Mouse (Mus musculus) lung, embryonic 14.5 days (tissue): ENCODE measurements around the gene Col25a1. TPM values are rescaled to one million over a fixed set of nuclear protein-coding genes. Genes with fewer than 3 reads are reported as not detected.
A peak's percentile ranks its signal among the peaks of the same experiment; 100 is the strongest.

Experiments
- ATAC-seq: fragments of 200-750 bp; cut with Nextera tagmentation; 2 replicates; pipeline ENCODE4 v1.8.0; 2017; ENCODE audit warnings: mild to moderate bottlenecking, moderate TSS enrichment, moderate library complexity; ENCODE audit not compliant: insufficient read depth
- DNase-seq: peaks from one replicate; pipeline ENCODE4 v3.0.0-alpha.2; 2015
- H3K27ac ChIP-seq: fragments of 300-500 bp; sonication (generic); 2 replicates; pipeline ENCODE4 v1.5.1; 2014; ENCODE audit warnings: low read depth, mild to moderate bottlenecking, moderate library complexity
- H3K27me3 ChIP-seq: fragments of 300-500 bp; sonication (generic); 2 replicates; pipeline ENCODE4 v1.6.1; 2014; ENCODE audit warnings: low read length, control low read depth; ENCODE audit not compliant: insufficient read depth
- H3K36me3 ChIP-seq: fragments of 300-500 bp; sonication (generic); 2 replicates; pipeline ENCODE4 v1.6.1; 2014; ENCODE audit warnings: control low read depth; ENCODE audit not compliant: insufficient read depth
- H3K4me1 ChIP-seq: fragments of 300-500 bp; sonication (generic); 2 replicates; pipeline ENCODE4 v1.6.1; 2014; ENCODE audit warnings: antibody characterized with exemption, control low read depth; ENCODE audit not compliant: insufficient read depth
- H3K4me2 ChIP-seq: fragments of 300-500 bp; sonication (generic); 2 replicates; pipeline ENCODE4 v1.6.1; 2014; ENCODE audit warnings: mild to moderate bottlenecking
- H3K4me3 ChIP-seq: fragments of 300-500 bp; sonication (generic); 2 replicates; pipeline ENCODE4 v1.5.1; 2014; ENCODE audit warnings: low read depth, low read length
- H3K9ac ChIP-seq: fragments of 300-500 bp; sonication (generic); 2 replicates; pipeline ENCODE4 v1.6.1; 2014
- H3K9me3 ChIP-seq: fragments of 300-500 bp; sonication (generic); 2 replicates; pipeline ENCODE4 v1.6.1; 2016; ENCODE audit warnings: low read depth, low read length, control low read depth
- CTCF ChIP-seq: IDR thresholded peaks from 2 replicates; pipeline ENCODE4 v1.5.1; 2016; ENCODE audit warnings: antibody characterized with exemption, low read depth
- WGBS: fragments of 180-500 bp; shearing (Covaris S2); extraction: QIAGEN DNeasy Blood & Tissue Kit; methylation state at CpG from one replicate; pipeline ENCODE4 v1.1.7; 2014; 5-methylcytosine and 5-hydroxymethylcytosine counted together
- polyA plus RNA-seq: library from polyadenylated mRNA; unstranded; fragments of >200 nt; fragmentation: Nextera tagmentation; extraction: Ambion mirVana; gene quantifications from 2 replicates; pipeline ENCODE4 v1.2.1, GENCODE M21; 2014

Gene Col25a1
- polyA plus RNA-seq, 1 experiment from 2014 or later, result 17.0 TPM

DNA sequence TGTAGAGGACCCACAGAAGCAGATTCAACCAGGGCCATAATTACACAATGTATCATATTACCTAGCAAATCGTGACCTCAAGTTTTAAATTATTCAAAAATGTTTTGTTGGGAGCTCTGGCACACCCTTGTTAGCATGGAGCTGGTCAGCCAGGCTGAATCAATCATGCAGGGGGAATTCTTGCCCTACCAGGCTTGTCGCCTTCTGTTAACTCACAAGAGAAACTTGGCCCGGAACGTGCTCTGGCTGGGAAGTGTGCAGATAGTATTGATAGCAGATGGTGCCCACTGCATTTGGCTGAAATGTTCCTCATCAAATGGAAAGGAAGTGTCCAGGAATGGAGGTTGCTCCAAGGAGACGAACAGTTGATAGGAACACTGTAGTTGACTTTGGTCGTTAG lies 158.9 kb downstream of the Col25a1 start:
- TF ChIP-seq CTCF, result no peak
- no peak overlapping the region for H3K27ac ChIP-seq
- H3K9ac ChIP-seq, result no peak overlapping the region
- H3K36me3 ChIP-seq, result no peaks in the 10 kb centered on the region
- H3K4me1 ChIP-seq, result no peaks in the 10 kb centered on the region
- no peak overlapping the region for H3K4me3 ChIP-seq
- H3K27me3 ChIP-seq, result no peaks in the 10 kb centered on the region
- peak; percentile 35 for DNase-seq
- no peak for ATAC-seq
- H3K4me2 ChIP-seq, result no peak overlapping the region
- H3K9me3 ChIP-seq, result no peaks in the 10 kb centered on the region
- WGBS, result 51% methylated on average over 6 of the region's 6 CpGs

DNA sequence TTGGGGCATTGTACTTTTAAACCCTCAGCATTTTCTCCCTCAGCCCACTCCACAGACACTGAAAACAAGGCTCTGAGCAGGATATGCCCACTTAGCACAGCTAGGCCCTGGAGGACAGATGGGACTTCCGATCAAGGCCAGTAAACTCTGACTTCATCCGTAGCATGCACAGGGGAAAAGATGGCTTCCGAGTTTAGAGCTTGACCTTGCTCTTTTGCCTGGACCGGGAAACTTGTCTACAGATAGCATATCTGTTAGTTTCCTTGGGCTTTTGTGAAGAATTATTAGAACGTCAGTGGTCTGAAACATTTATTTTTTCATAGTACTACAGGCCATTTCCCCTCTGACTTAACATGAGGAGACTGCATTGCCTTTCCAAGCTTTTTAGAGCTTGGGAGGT lies 159.4 kb downstream of the Col25a1 start:
- H3K4me2 ChIP-seq, result no peak overlapping the region
- no peak overlapping the region for H3K4me3 ChIP-seq
- H3K36me3 ChIP-seq, result no peaks in the 10 kb centered on the region
- H3K27ac ChIP-seq, result no peak overlapping the region
- H3K9ac ChIP-seq, result no peak overlapping the region
- 92% methylated on average over 5 of the region's 5 CpGs for WGBS
- no peaks in the 10 kb centered on the region for H3K27me3 ChIP-seq
- no peak for TF ChIP-seq CTCF
- no peaks in the 10 kb centered on the region for H3K9me3 ChIP-seq
- ATAC-seq, result no peak
- no peak for DNase-seq
- no peaks in the 10 kb centered on the region for H3K4me1 ChIP-seq

DNA sequence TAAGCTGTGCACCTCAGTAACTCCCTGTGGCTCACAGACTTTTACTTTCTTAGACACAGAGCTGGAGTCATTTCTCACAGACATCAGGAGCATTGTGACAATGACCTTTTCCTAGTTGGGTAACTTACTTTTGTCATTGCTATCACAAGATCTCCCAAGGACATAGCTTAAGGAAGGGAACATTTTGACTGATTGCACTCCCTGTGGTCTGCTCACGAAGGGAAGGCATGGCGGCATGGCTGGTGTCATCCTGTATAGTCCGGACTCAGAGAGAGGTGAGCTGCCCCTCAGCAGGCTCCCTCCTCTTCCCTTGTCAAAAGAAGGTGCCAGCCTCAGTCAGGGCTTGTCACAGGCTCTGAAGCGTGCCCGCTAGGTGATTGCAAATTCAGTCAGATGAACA lies 160.6 kb downstream of the Col25a1 start:
- H3K4me1 ChIP-seq, result no peaks in the 10 kb centered on the region
- WGBS, result 88% methylated on average over 5 of the region's 5 CpGs
- H3K27me3 ChIP-seq, result no peaks in the 10 kb centered on the region
- no peaks in the 10 kb centered on the region for H3K9me3 ChIP-seq
- H3K4me2 ChIP-seq, result no peak overlapping the region
- no peak for ATAC-seq
- no peak for TF ChIP-seq CTCF
- no peak overlapping the region for H3K9ac ChIP-seq
- no peak overlapping the region for H3K4me3 ChIP-seq
- no peak overlapping the region for H3K27ac ChIP-seq
- DNase-seq, result no peak
- no peaks in the 10 kb centered on the region for H3K36me3 ChIP-seq

DNA sequence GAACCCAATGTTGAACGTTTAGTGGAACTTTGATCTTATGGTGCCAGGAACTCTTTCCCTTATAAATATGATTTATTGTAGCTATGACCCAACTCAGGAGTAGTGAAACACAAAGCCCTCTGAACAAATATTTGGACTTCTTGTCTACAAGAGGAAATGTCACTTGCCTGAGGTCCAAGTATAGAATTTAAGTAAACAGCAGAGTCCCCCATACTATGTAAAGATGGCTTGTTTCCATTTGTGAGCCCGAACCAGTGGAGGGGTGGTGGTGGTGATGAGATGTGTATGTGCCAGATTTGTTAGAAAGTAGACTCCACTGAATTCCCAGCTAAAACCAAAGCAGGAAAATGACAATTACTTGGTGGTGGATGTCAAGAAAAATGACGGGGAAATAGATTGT lies 169.2 kb downstream of the Col25a1 start:
- Histone ChIP-seq H3K4me2 (no peak overlapping the region), H3K9me3 (no peaks in the 10 kb centered on the region), H3K27ac (no peak overlapping the region), H3K27me3 (no peaks in the 10 kb centered on the region), H3K9ac (no peak overlapping the region), H3K4me3 (no peak overlapping the region), H3K36me3 (no peaks in the 10 kb centered on the region), H3K4me1 (no peaks in the 10 kb centered on the region)
- 14% methylated on average over 3 of the region's 3 CpGs for WGBS
- ATAC-seq, result peak; percentile 84
- DNase-seq, result peak; percentile 73
- no peak for TF ChIP-seq CTCF

DNA sequence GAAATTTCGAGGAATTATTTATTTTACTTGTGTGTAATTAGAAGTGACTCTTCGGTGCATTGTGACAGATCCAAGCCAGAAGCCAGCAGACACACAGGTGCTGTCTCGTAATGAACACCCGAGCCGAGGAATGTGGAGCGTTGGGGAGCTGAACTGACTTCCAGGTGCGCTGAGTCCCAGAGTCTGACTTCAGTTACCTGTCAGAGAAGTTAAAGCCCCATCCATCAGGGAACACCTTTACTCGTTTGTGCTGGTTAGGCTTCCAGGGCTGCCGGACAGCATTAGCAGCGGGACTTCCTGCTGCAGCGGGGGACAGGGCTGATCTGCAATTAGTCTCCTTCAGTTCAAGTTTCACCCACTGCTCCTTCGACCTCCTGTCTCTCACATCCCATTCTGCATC lies 172.3 kb downstream of the Col25a1 start:
- 16% methylated on average over 12 of the region's 12 CpGs for WGBS
- DNase-seq, result no peak
- ATAC-seq, result no peak

DNA sequence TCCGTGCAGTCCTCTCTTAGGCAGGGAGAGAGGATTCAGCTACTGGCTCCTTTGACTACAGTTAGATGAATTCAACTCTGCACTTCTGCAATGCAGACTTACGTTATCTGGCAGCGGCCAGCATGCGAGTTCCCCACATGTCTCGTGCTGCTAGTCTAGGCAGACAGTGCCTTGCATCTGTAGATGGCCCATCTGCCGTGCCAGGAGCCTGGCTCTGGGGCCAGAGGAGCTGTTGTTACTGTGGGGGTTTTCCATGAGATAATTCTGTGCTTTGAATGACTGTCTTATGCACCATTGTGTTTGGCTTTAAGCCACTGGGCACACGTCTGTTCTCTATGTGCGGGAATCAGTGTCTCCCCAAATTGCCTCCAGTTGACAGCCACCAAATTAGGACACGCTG lies 173.5 kb downstream of the Col25a1 start:
- WGBS, result 74% methylated on average over 9 of the region's 9 CpGs
- Histone ChIP-seq H3K27ac (no peak overlapping the region), H3K4me1 (peaks cover under 1% of the 10 kb centered on the region; the same call in 1 of the 2 replicates), H3K27me3 (no peaks in the 10 kb centered on the region), H3K4me3 (no peak overlapping the region), H3K4me2 (no peak overlapping the region), H3K36me3 (no peaks in the 10 kb centered on the region), H3K9me3 (no peaks in the 10 kb centered on the region), H3K9ac (no peak overlapping the region)
- no peak for TF ChIP-seq CTCF
- DNase-seq (no peak), ATAC-seq (no peak)

More for the DNA sequence above, 172.3 kb downstream of the Col25a1 start:
- H3K27me3 ChIP-seq, result no peaks in the 10 kb centered on the region
- no peak overlapping the region for H3K4me3 ChIP-seq
- H3K4me2 ChIP-seq, result peak overlapping the region; percentile 15; the same call in 1 of the 2 replicates
- H3K9me3 ChIP-seq, result no peaks in the 10 kb centered on the region
- H3K27ac ChIP-seq, result no peak overlapping the region
- no peaks in the 10 kb centered on the region for H3K4me1 ChIP-seq
- no peak for TF ChIP-seq CTCF
- H3K9ac ChIP-seq, result no peak overlapping the region
- no peaks in the 10 kb centered on the region for H3K36me3 ChIP-seq

DNA sequence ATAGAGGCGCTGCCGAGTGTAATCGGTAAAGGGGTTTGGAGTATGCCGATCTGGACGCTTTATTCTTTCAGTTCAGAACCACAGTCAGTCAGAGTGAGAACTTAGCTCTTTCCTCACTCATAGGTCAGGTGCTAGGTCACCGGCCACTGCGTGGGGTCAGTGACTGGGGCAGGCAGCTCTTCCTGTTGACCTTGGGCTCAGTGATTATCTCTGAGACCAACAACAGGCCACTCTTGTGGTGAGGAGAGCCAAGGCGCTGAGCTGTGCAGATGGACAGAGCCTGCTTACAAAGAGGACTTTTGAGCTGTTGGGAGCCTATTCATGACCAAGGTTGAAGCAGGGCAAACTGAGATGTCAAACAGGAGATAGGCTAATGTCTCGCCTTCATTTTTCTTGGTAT lies 174.4 kb downstream of the Col25a1 start:
- no peak for ATAC-seq
- Histone ChIP-seq H3K4me1 (peaks cover 8% of the 10 kb centered on the region), H3K9ac (no peak overlapping the region), H3K4me3 (no peak overlapping the region), H3K36me3 (no peaks in the 10 kb centered on the region), H3K27me3 (no peaks in the 10 kb centered on the region), H3K4me2 (no peak overlapping the region), H3K9me3 (no peaks in the 10 kb centered on the region), H3K27ac (no peak overlapping the region)
- WGBS, result 79% methylated on average over 9 of the region's 9 CpGs
- DNase-seq, result no peak
- TF ChIP-seq CTCF, result no peak

DNA sequence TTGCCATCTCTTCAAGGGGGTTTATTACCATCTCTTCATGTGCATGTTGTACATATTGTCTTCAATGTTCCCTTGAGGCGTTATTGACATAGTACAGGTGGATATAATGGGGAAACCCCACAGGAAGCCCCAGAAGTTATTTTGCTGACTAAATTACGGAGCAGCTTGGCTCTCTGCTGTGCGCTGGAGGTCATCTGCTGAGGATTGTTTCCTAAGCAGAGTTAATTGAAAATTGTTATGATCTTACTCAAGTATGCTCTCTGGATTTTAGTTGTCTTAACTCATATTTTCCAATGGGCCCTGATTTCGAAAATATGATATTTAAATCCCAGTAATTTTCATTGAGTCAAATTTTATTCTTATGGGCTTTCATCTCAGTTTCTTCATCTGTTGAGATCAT lies 178.0 kb downstream of the Col25a1 start:
- Histone ChIP-seq H3K27me3 (no peaks in the 10 kb centered on the region), H3K9ac (no peak overlapping the region), H3K27ac (no peak overlapping the region), H3K4me3 (no peak overlapping the region), H3K9me3 (no peaks in the 10 kb centered on the region), H3K4me2 (no peak overlapping the region), H3K4me1 (peaks cover 13% of the 10 kb centered on the region), H3K36me3 (no peaks in the 10 kb centered on the region)
- TF ChIP-seq CTCF, result no peak
- WGBS, result 80% methylated on average over 4 of the region's 4 CpGs
- ATAC-seq (no peak), DNase-seq (no peak)
